Mouse (Mus musculus): ENCODE measurements around the gene Gm40193.
"Not testable (repeated sequence)": the region's sequence is repeated elsewhere in the genome, so short reads cannot be mapped to it uniquely, and the experiment has no call there.

Gm40193 gene

DNA sequence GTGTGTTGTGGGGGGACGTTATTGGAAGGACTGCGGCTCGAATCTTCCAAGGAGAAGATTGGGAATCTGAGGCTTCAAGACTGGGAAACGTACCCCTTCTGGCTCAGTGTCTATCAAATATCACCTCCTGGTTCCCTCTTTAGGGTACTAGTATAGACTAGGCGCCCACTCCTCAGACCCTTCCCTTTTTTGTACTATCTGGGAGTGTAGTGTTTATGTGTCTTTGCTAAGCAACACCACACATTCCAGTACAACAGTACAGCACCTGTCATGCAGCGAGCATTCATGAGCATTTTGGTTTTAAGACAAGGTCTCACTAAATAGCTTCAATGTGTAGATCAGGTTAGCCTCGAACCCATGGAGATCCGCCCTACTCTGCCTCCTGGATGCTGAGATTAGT is 18.8 kb upstream of the Gm40193 start:
- in situ Hi-C loops (cut with MboI; ENCODE audit: low pct_unique_long_range_greater_than_20kb in 1 of 2, low sequenced_read_pairs in 2 of 2, unreplicated experiment in 1 of 2): no loop called here

DNA sequence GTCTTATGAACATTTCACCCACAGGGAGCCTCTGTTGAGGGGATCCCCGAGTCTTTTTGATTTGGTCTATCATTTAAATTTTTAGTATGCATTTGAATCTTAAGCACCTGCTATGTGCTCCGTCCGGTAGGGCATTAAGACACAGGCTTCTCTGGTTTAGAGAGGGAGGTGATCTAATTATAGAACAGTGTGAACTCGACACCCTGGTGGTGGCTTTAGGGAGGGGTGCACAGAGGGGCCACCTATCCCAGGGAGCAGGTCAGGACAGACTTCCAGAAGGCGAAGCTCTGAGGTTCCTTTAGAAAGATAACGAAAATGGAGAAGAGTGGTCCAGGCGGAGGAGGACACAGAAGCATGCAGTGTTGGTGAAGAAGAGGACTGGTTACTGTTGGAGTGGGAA is 11.8 kb upstream of the Gm40193 start:
- in situ Hi-C loops (cut with MboI; ENCODE audit: low pct_unique_long_range_greater_than_20kb in 1 of 2, low sequenced_read_pairs in 2 of 2, unreplicated experiment in 1 of 2): no loop called here

DNA sequence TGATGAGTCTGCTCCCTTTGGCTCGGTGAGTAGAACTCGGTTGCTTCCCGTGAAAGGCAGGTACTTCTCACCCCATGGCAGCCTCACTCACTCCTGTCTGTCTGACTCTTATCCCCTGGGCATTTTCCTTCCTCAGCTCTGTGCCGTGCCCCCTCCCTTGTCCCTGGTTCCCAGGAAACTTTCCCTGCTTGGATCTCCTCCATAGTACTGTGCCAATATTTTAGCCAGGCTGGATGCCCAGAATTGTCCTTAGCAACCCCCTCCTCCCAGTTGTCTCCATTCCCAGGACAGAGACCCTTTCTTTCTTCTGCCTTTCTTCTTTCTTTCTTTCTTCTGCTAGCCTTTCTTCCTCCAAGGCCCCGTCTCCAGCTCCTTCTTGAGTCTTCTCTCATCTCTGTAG is 8.7 kb upstream of the Gm40193 start:
- in situ Hi-C loops (cut with MboI; ENCODE audit: low pct_unique_long_range_greater_than_20kb in 1 of 2, low sequenced_read_pairs in 2 of 2, unreplicated experiment in 1 of 2): no loop called here

DNA sequence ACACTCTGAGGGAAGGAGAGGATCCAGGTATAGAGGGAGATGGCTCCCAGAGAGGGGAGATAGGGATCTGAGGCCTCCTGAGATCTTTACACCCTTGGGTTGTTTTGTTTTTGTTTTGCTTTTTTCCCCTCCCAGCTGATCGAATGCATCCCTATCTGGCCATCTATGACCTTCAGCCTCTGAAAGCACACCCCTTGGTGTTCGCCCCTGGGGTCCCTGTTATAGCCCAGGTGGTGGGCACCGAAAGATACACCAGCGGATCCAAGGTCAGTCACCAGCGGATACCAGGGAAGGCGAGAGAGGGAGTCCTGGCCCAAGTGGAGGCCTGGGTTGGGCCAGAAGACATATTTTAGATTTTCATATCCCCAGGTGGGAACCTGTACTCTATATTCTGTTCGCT is 8.2 kb upstream of the Gm40193 start:
- in situ Hi-C loops (cut with MboI; ENCODE audit: low pct_unique_long_range_greater_than_20kb in 1 of 2, low sequenced_read_pairs in 2 of 2, unreplicated experiment in 1 of 2): no loop called here

DNA sequence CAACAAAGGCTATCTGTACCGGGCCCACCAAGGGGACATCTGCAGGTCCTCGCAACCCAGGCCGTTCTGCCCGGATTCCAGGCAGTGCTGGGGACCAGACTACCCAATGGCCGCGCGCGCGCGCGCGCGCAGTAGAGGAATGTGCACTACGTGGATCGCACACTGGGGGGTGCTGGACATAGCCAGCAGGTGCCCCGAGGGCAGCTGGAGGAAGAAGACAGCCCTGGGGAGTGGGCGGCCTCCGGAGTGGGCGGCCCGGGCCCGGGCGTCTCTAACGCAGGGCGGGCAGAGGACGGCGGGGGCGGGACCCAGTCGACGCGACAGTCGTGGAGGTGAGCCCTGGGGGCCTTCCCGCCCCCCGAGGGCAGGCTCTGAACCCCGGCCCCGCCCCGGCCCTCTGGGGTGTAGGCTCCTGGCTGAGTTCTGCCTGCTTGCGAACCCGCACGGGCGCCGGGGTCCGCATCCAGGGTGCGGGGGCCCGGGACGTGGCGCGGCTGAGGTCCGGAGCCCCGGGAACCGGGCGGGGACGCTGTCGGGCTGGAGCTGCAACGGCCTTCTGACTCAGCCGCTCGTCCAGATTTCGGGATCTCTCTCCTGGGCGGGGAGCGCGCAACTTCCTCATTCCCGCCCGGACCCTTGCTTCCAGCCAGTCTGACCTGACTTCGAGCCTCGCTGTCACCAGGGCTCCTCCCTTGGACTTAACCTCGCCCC is 7.3 kb upstream of the Gm40193 start, which contains the start of gene Pld2:
Pld2 (plus strand) TSS at position 188 of the 711 bp plus-strand sequence.
- in situ Hi-C loops (cut with MboI; ENCODE audit: low pct_unique_long_range_greater_than_20kb in 1 of 2, low sequenced_read_pairs in 2 of 2, unreplicated experiment in 1 of 2): no loop called here

DNA sequence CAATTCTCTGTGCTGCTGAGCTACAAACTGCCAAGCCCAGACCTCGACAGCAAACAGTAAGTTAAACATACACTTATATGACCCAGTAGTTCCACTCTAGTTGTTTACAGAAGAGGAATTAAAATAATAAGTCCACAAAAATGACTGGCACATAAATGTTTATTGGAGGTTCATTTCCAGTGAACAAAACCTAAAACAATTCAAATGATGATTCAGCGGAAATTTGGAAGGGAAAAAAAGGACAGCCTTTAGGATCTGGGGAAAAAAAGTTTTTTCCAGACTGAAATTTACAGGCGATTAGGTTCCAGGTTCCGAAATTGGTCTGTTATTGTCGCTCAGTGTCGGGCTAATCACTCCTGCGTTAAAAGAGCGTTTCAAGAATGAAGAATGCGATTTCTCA is 6.7 kb upstream of the Gm40193 start:
- in situ Hi-C loops (cut with MboI; ENCODE audit: low pct_unique_long_range_greater_than_20kb in 1 of 2, low sequenced_read_pairs in 2 of 2, unreplicated experiment in 1 of 2): no loop called here

DNA sequence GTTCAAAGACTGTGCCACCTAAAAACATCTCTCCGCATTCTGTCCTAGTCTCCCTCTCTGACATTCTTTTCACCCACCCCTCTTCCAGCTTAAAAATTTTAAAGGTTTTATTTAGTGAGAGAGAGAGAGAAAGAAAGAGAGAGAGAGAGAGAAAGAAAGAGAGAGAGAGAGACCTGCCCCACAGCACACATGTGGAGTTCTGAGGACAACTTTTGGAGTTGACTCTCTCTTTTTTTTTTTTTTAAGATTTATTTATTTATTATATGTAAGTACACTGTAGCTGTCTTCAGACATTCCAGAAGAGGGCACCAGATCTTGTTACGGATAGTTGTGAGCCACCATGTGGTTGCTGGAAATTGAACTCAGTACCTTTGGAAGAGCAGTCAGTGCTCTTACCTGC is 1.7 kb downstream of the Gm40193 start:
- in situ Hi-C loops (cut with MboI; ENCODE audit: low pct_unique_long_range_greater_than_20kb in 1 of 2, low sequenced_read_pairs in 2 of 2, unreplicated experiment in 1 of 2): not testable (repeated sequence)

DNA sequence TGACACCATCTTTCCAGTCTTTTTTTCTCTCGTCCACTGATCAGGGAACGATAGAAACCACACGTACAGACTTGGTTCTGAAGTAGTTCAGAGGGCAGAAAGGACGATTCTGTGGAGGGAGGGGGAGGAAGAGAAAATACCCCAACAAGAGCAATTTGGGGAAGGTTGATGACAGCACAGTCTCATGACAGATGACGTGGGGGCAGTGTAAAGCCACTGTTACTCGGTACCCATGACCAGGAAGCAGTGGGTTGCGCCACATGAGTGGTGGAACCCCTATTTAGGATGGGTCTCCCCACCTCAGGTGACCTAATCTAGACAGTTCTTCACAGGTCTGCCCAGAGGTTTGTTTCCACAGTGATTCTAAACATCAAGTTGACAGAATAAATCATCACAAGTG is 4.1 kb downstream of the Gm40193 start:
- in situ Hi-C loops (cut with MboI; ENCODE audit: low pct_unique_long_range_greater_than_20kb in 1 of 2, low sequenced_read_pairs in 2 of 2, unreplicated experiment in 1 of 2): loop anchor here (5.0 to 10.0 kb wide), 2 partner anchors 86 to 89 kb away; partner anchors contain the start of genes 4930544D05Rik (in 2 of the 2) and Chrne (in 2 of the 2)

DNA sequence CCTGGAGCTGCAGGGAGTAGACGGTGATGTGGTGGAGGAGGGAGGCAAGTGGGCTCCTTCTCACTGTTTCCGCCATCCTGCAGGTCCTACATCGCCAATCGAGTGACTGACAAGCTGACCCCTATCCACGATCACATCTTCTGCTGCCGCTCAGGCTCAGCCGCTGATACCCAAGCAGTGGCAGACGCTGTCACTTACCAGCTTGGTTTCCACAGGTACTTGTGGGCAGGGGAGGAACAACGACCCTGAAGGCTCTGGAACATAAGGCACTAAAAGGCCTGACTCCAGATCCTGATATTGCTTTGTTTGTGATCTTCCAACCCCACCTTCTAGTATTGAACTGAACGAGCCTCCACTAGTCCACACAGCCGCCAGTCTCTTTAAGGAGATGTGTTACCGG is 6.5 kb downstream of the Gm40193 start:
- in situ Hi-C loops (cut with MboI; ENCODE audit: low pct_unique_long_range_greater_than_20kb in 1 of 2, low sequenced_read_pairs in 2 of 2, unreplicated experiment in 1 of 2): loop anchor here (5.0 to 10.0 kb wide), 2 partner anchors 89 to 91 kb away; partner anchors contain the start of genes 4930544D05Rik (in 2 of the 2) and Chrne (in 2 of the 2)

DNA sequence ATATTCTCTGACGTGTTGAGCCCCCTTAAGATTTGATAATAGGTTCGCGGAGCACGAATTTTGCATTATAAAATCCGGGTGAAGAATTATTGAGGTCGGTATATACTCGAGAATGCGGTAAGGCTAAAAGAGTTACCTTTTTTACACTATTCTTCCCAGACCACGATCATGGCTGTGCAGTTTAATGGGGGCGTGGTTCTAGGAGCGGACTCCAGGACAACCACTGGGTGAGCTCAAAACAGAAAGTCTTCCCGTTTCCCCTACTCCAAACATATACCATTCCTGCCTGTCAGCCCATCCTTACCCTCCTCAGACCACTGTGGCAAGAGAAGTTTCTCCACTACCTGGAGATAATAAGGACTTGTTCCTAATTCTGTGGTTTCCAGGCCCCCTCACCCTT is 7.0 kb downstream of the Gm40193 start:
- in situ Hi-C loops (cut with MboI; ENCODE audit: low pct_unique_long_range_greater_than_20kb in 1 of 2, low sequenced_read_pairs in 2 of 2, unreplicated experiment in 1 of 2): loop anchor here (5.0 to 10.0 kb wide), 2 partner anchors 89 to 92 kb away; partner anchors contain the start of genes 4930544D05Rik (in 2 of the 2) and Chrne (in 2 of the 2)

DNA sequence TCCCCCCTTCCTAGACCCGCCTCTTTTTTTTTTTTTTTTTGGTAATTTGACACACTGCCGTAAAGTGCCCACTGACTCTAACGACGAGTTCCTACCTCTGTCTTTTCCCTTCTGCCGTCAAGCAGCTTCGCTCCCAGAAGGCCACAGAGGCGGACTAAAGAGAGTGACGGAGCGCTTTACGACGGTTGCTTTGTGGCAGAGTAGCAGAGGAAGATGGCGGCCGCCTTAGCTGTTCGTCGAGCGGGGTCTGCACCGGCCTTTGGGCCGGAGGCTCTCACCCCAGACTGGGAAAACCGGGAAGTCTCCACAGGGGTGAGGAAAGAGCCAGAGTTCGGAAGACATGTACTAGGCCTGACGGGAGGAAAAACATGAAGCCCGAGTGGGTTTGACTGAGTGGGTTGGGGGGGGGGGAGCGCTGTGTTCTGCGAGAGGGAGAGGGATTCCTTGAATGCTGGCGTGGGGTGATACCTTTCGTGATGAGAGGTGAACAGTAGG is 7.5 kb downstream of the Gm40193 start, which contains the start of gene Psmb6:
Psmb6 (plus strand) TSS at position 184 of the 495 bp plus-strand sequence.
- in situ Hi-C loops (cut with MboI; ENCODE audit: low pct_unique_long_range_greater_than_20kb in 1 of 2, low sequenced_read_pairs in 2 of 2, unreplicated experiment in 1 of 2): loop anchor here (5.0 to 10.0 kb wide), 2 partner anchors 90 to 92 kb away; partner anchors contain the start of genes 4930544D05Rik (in 2 of the 2) and Chrne (in 2 of the 2)

DNA sequence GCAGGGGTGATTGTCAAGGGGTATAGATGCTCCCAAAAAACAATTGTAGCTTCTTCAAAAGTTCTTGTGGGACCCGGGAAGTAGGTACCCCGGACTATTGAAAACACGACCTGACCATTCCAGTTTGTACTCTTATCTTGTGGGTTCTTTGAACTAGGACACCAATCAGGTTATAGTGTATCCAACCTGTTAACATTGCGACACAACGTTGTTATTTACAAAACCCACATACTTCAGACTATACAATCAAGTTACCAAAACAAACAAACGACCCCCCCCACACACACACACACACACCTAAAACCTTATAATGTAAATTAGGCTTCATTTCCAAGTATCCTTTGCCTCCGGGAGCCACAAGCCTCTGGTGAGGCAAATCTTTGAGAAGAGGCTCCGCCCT is 8.0 kb downstream of the Gm40193 start:
- in situ Hi-C loops (cut with MboI; ENCODE audit: low pct_unique_long_range_greater_than_20kb in 1 of 2, low sequenced_read_pairs in 2 of 2, unreplicated experiment in 1 of 2): loop anchor here (5.0 to 10.0 kb wide), 2 partner anchors 90 to 93 kb away; partner anchors contain the start of genes 4930544D05Rik (in 2 of the 2) and Chrne (in 2 of the 2)

DNA sequence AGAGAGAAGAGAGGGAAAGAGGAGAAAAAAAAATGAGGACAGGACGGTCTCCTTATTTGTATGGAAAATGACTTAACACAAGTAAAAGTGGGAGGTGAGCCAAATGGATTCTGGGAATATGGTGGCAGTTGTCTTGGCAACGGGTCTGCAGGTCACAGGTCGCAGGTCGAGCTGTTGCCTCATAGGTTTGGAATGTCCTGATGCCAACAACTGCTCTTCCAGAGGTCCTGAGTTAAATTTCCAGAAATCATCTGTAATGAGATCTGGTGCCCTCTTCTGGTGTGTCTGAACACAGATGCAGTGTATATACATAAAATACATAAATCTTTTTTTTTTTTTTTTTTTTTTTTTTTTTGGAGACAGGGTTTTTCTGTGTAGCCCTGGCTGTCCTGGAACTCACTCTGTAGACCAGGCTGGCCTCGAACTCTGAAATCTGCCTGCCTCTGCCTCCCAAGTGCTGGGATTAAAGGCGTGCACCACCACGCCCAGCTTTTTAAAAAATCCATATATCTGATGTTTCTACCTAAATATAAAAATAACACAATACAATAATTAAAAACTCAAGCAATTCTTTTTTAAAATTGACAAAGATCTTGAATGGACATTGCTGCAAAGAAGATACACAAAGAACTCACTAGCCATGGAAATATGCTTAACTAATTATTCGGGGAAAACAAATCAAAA is 9.3 kb downstream of the Gm40193 start:
- in situ Hi-C loops (cut with MboI; ENCODE audit: low pct_unique_long_range_greater_than_20kb in 1 of 2, low sequenced_read_pairs in 2 of 2, unreplicated experiment in 1 of 2): loop anchor here in 1 of 2 experiments (10.0 kb wide), 1 partner anchor 91 kb away; the partner anchor contains the start of genes 4930544D05Rik and Chrne

DNA sequence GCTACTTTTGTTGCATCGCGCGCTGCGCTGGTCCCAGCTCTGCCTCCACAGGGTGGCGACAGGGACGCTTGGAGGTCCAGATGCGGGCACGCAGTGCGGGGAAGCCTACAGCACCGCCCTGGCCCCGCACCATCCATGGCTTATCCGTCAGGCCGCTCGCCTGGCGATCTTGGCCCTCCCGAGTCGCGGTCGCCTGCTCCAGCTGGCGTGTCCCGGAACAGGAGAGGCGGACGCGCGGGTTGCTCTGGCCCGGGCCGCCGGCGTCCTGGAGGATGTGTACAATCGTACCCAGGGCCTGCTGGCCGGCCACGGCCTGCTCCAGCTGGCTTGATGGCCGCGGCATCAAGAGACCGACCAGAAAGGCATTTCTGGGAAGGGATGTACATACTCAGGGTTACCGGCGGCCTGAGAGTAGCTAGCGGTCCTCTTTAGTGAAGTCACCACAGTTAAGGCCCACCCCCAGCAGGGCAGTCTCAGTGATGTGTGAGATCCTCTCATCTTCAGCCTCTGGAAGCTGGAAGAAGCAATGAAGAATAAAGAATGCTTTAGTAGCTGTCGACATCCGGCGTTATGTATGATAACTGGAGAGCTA is 12.5 kb downstream of the Gm40193 start:
- in situ Hi-C loops (cut with MboI; ENCODE audit: low pct_unique_long_range_greater_than_20kb in 1 of 2, low sequenced_read_pairs in 2 of 2, unreplicated experiment in 1 of 2): loop anchor here in 1 of 2 experiments (10.0 kb wide), 1 partner anchor 95 kb away; the partner anchor contains the start of genes 4930544D05Rik and Chrne

DNA sequence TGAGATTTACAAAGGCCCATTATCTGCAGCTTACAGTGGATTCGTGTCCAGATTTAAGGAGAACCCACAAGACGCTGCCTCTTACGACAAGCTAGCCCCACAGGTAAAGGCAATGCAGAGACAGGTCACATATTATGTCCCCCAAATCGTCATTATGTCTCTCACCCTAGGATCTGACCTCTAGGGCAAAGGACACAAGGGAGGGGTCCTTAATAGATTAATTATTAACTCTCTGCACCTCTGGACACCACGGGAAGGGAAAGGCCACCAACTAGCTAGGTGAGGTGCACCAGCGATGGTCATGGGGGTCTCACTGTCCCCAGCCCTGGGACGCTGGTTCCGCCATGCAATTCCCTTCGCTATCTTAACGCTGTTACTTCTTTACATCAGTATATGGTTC is 13.8 kb downstream of the Gm40193 start, which contains the start of gene Gltpd2:
Gltpd2 (plus strand) TSS at position 274 of the 400 bp plus-strand sequence.
- in situ Hi-C loops (cut with MboI; ENCODE audit: low pct_unique_long_range_greater_than_20kb in 1 of 2, low sequenced_read_pairs in 2 of 2, unreplicated experiment in 1 of 2): no loop called here

DNA sequence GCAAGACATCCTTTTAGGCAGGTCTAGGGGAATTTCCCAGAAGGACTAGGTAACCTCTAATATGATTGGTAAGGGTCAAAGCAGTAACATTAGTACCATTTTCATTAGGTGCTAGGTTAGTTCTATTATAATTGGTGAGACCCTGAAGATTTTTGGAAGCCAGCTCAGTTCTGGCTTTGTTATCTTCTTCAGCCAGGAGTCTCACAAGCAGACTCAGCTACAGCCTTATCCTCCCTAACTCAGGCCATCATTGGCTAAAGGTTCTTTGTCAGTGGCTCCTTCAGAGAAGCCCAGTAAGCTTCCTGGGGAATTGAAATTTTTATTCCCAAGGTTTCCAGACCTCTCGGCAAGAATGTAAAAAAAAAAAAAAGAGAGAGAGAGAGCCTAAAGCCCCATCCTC is 14.3 kb downstream of the Gm40193 start:
- in situ Hi-C loops (cut with MboI; ENCODE audit: low pct_unique_long_range_greater_than_20kb in 1 of 2, low sequenced_read_pairs in 2 of 2, unreplicated experiment in 1 of 2): no loop called here

DNA sequence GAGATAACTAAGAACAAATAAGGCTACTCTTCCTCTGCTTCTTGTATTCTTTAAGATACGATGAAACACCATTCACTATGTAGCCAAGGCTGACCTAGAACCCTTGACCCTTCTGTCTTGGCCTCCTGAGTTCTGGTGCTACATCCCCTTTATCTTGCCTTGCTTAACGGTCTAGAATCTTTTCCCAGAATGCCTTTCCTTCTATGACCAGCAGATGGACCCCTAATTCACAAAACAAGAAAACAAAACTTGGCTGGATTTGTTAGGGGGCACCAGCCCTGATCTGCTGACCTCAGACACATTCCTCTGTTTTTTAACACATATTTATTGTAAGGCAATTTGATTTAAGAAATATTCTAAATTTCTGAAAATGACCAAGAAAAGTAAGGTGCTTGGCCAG is 16.4 kb downstream of the Gm40193 start:
- in situ Hi-C loops (cut with MboI; ENCODE audit: low pct_unique_long_range_greater_than_20kb in 1 of 2, low sequenced_read_pairs in 2 of 2, unreplicated experiment in 1 of 2): no loop called here

DNA sequence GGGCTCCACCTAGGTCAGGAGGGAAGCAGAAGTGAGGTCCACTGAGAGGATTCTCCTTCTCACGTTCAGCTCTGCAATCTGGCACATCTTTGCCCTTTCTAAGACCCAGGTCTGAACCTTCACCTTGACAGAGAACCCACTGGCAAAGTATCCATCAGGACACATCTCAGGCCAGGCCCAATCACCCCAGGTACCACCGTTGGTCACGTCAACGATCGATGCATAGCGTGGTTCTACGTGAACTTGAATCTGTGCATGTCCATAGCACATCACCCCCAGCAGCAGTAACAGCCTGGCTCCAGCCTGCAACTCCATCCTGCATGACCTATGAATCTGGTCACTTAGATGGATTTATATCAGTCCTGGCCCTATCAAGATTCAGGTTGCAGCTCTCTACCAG is 18.5 kb downstream of the Gm40193 start, which contains the start of gene Vmo1:
Vmo1 (minus strand) TSS at position 329 of the 400 bp plus-strand sequence.
- in situ Hi-C loops (cut with MboI; ENCODE audit: low pct_unique_long_range_greater_than_20kb in 1 of 2, low sequenced_read_pairs in 2 of 2, unreplicated experiment in 1 of 2): no loop called here
